Mouse (Mus musculus): Measurements from ENCODE around the gene Cwc27. TPM values are rescaled to one million over a fixed set of nuclear protein-coding genes. Genes with fewer than 3 reads are reported as not detected.

Gene Cwc27
- polyA plus RNA-seq, 1 experiment from 2014 or later: 16.3 TPM

- no peak overlapping the region for H3K4me2 ChIP-seq (replicated peaks; ENCODE audit: low read depth)
- H3K36me3 ChIP-seq (ENCODE audit: control insufficient read depth, insufficient read depth, low read length): no peaks in the 10 kb centered on the region
- no peak overlapping the region for H3K4me3 ChIP-seq (ENCODE audit: low read depth, low read length)
- no peak for TF ChIP-seq EP300 (optimal IDR thresholded peaks at IDR 0.05)
- no peak for TF ChIP-seq CTCF (IDR thresholded peaks at IDR 0.05; ENCODE audit: low read depth)
- no peaks in the 10 kb centered on the region for H3K9me3 ChIP-seq (ENCODE audit: control insufficient read depth, low read length)
- H3K27ac ChIP-seq (replicated peaks): no peak overlapping the region
- ATAC-seq (ENCODE audit: low FRiP score, low TSS enrichment): no peak
- H3K27me3 ChIP-seq (ENCODE audit: control insufficient read depth, insufficient read depth, low read length): no peaks in the 10 kb centered on the region
- H3K9ac ChIP-seq (ENCODE audit: low read length): no peak overlapping the region
- H3K4me1 ChIP-seq (replicated peaks; ENCODE audit: control insufficient read depth, insufficient read depth): no peaks in the 10 kb centered on the region
- no peak for DNase-seq (ENCODE audit: low spot score)
- 82% methylated on average over 5 of the region's 5 CpGs for WGBS
Measured at GRCm38 (mm10) chr13:104720133-104720532, 96.8 kb downstream of the Cwc27 start.

DNA sequence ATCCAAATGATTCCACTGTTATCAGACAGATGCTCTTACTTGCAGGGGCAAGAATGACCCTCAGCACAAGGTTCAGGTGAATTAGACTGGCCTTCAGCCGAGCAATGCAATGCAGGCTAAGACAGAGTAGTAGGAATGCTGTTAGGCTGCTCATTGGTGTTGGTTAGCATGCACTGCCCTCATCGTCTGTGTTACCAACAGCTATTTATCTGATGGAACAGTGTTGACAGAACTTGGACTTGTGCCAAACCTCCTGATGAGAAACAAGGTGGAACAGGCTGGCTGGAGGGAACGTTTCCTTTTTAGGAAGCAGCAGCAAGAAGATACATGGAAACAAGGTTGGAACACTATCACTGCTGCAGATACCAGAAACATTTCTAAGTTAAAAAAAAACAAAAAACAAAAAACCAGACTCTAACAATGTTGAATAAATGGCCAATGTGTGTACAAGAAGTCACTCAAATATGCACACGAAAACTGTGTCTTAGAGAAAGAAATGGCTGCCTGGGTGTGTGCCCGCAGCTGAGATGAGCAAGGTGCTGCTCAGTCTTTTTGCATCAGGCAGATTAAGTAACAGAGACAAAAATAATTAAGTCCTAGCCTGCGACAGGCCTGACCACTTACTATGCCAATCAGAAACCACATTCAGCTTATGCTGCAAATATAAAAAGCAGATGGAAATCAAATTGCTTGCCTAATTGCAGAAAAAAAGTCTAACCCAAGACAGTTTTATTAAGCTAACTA is 122.2 kb downstream of the Cwc27 start:
- Histone ChIP-seq H3K4me1 (replicated peaks; ENCODE audit: control insufficient read depth, insufficient read depth) (no peaks in the 10 kb centered on the region), H3K9ac (ENCODE audit: low read length) (no peak overlapping the region), H3K4me2 (replicated peaks; ENCODE audit: low read depth) (no peak overlapping the region), H3K4me3 (ENCODE audit: low read depth, low read length) (no peak overlapping the region), H3K27me3 (ENCODE audit: control insufficient read depth, insufficient read depth, low read length) (no peaks in the 10 kb centered on the region), H3K9me3 (ENCODE audit: control insufficient read depth, low read length) (no peaks in the 10 kb centered on the region), H3K36me3 (ENCODE audit: control insufficient read depth, insufficient read depth, low read length) (no peaks in the 10 kb centered on the region), H3K27ac (replicated peaks) (no peak overlapping the region)
- DNase-seq (ENCODE audit: low spot score) (peak; percentile 18), ATAC-seq (ENCODE audit: low FRiP score, low TSS enrichment) (peak; percentile 59; the same call in 1 of the 2 replicates)
- WGBS: 35% methylated on average over 6 of the region's 6 CpGs
- TF ChIP-seq EP300 (optimal IDR thresholded peaks at IDR 0.05): no peak
- TF ChIP-seq CTCF (IDR thresholded peaks at IDR 0.05; ENCODE audit: low read depth): no peak

DNA sequence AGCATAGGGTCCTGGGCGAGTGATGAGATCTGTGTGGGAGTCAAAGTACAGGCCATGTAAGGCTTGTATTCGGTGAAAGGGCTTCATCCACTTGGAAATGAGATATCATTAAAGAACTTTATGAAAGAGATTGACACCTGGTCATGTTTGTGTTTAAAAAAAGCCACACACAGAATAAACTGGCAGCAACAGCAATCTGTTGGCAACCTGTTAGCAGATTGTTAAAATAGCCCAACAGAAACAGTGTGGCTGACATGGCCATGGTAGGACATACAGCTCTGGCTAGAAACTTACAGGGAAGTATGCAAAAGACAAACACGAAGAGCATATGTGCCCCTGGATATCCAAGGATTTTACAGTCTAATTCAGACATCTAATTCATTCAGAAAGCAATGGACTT is 124.2 kb downstream of the Cwc27 start:
- no peak overlapping the region for H3K27ac ChIP-seq (replicated peaks)
- H3K4me2 ChIP-seq (replicated peaks; ENCODE audit: low read depth): no peak overlapping the region
- no peak for DNase-seq (ENCODE audit: low spot score)
- no peaks in the 10 kb centered on the region for H3K4me1 ChIP-seq (replicated peaks; ENCODE audit: control insufficient read depth, insufficient read depth)
- WGBS: 83% methylated on average over 3 of the region's 3 CpGs
- no peaks in the 10 kb centered on the region for H3K27me3 ChIP-seq (ENCODE audit: control insufficient read depth, insufficient read depth, low read length)
- no peak overlapping the region for H3K4me3 ChIP-seq (ENCODE audit: low read depth, low read length)
- no peaks in the 10 kb centered on the region for H3K36me3 ChIP-seq (ENCODE audit: control insufficient read depth, insufficient read depth, low read length)
- H3K9ac ChIP-seq (ENCODE audit: low read length): no peak overlapping the region
- no peak for TF ChIP-seq CTCF (IDR thresholded peaks at IDR 0.05; ENCODE audit: low read depth)
- TF ChIP-seq EP300 (optimal IDR thresholded peaks at IDR 0.05): no peak
- ATAC-seq (ENCODE audit: low FRiP score, low TSS enrichment): no peak
- H3K9me3 ChIP-seq (ENCODE audit: control insufficient read depth, low read length): no peaks in the 10 kb centered on the region

- H3K9me3 ChIP-seq (ENCODE audit: control insufficient read depth, low read length): no peaks in the 10 kb centered on the region
- H3K4me3 ChIP-seq (ENCODE audit: low read depth, low read length): no peak overlapping the region
- DNase-seq (ENCODE audit: low spot score) (no peak), ATAC-seq (ENCODE audit: low FRiP score, low TSS enrichment) (no peak)
- H3K27ac ChIP-seq (replicated peaks): no peak overlapping the region
- H3K27me3 ChIP-seq (ENCODE audit: control insufficient read depth, insufficient read depth, low read length): no peaks in the 10 kb centered on the region
- H3K9ac ChIP-seq (ENCODE audit: low read length): no peak overlapping the region
- no peaks in the 10 kb centered on the region for H3K36me3 ChIP-seq (ENCODE audit: control insufficient read depth, insufficient read depth, low read length)
- 86% methylated on average over 2 of the region's 2 CpGs for WGBS
- no peak for TF ChIP-seq CTCF (IDR thresholded peaks at IDR 0.05; ENCODE audit: low read depth)
- no peak for TF ChIP-seq EP300 (optimal IDR thresholded peaks at IDR 0.05)
- no peaks in the 10 kb centered on the region; the same call in 1 of the 2 replicates for H3K4me1 ChIP-seq (replicated peaks; ENCODE audit: control insufficient read depth, insufficient read depth)
- H3K4me2 ChIP-seq (replicated peaks; ENCODE audit: low read depth): no peak overlapping the region
Measured at GRCm38 (mm10) chr13:104685537-104685936, 131.4 kb downstream of the Cwc27 start.

- H3K27ac ChIP-seq (replicated peaks): no peak overlapping the region
- H3K4me1 ChIP-seq (replicated peaks; ENCODE audit: control insufficient read depth, insufficient read depth): no peaks in the 10 kb centered on the region; the same call in 1 of the 2 replicates
- no peaks in the 10 kb centered on the region for H3K27me3 ChIP-seq (ENCODE audit: control insufficient read depth, insufficient read depth, low read length)
- 11% methylated on average over 6 of the region's 6 CpGs for WGBS
- DNase-seq (ENCODE audit: low spot score): no peak
- no peak overlapping the region for H3K9ac ChIP-seq (ENCODE audit: low read length)
- H3K4me2 ChIP-seq (replicated peaks; ENCODE audit: low read depth): no peak overlapping the region
- no peaks in the 10 kb centered on the region for H3K36me3 ChIP-seq (ENCODE audit: control insufficient read depth, insufficient read depth, low read length)
- no peaks in the 10 kb centered on the region for H3K9me3 ChIP-seq (ENCODE audit: control insufficient read depth, low read length)
- H3K4me3 ChIP-seq (ENCODE audit: low read depth, low read length): no peak overlapping the region
- ATAC-seq (ENCODE audit: low FRiP score, low TSS enrichment): no peak
- no peak for TF ChIP-seq CTCF (IDR thresholded peaks at IDR 0.05; ENCODE audit: low read depth)
- no peak for TF ChIP-seq EP300 (optimal IDR thresholded peaks at IDR 0.05)
Measured at GRCm38 (mm10) chr13:104684361-104685011, 132.5 kb downstream of the Cwc27 start.

DNA sequence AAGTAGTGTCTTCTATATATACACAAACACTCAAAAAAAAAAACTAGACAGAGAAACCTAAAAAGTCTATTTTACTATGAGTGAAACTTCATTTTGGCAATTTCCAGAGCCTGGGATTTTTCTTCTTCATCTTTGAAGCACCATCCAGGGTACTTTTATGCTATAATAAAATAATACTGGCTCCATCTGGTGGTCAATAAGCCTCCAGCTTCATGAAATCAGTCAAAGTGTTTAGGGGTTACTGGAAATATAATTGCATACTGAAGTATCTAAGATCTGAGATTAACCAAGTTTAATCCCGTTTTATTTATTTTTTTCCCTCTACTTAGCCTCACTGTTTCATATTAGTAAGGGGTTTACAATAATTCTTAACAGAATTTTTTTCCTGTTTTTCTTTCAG is 135.7 kb downstream of the Cwc27 start:
- H3K27ac ChIP-seq (replicated peaks): no peak overlapping the region
- no peak for ATAC-seq (ENCODE audit: low FRiP score, low TSS enrichment)
- WGBS: 73% methylated on average over 1 of the region's 1 CpGs

More for the DNA sequence above, 135.7 kb downstream of the Cwc27 start:
- Histone ChIP-seq H3K4me3 (ENCODE audit: low read depth, low read length) (no peak overlapping the region), H3K9me3 (ENCODE audit: control insufficient read depth, low read length) (no peaks in the 10 kb centered on the region), H3K4me2 (replicated peaks; ENCODE audit: low read depth) (no peak overlapping the region), H3K27me3 (ENCODE audit: control insufficient read depth, insufficient read depth, low read length) (no peaks in the 10 kb centered on the region), H3K4me1 (replicated peaks; ENCODE audit: control insufficient read depth, insufficient read depth) (no peaks in the 10 kb centered on the region; the same call in 1 of the 2 replicates), H3K9ac (ENCODE audit: low read length) (no peak overlapping the region), H3K36me3 (ENCODE audit: control insufficient read depth, insufficient read depth, low read length) (no peaks in the 10 kb centered on the region)
- DNase-seq (ENCODE audit: low spot score): no peak
- TF ChIP-seq EP300 (optimal IDR thresholded peaks at IDR 0.05) (no peak), CTCF (IDR thresholded peaks at IDR 0.05; ENCODE audit: low read depth) (peak; percentile 74)

Data from stomach, postnatal 0 days (tissue).